Comparison of ENCODE assay signal across 16 mouse cellular contexts in the genomic region with DNA sequence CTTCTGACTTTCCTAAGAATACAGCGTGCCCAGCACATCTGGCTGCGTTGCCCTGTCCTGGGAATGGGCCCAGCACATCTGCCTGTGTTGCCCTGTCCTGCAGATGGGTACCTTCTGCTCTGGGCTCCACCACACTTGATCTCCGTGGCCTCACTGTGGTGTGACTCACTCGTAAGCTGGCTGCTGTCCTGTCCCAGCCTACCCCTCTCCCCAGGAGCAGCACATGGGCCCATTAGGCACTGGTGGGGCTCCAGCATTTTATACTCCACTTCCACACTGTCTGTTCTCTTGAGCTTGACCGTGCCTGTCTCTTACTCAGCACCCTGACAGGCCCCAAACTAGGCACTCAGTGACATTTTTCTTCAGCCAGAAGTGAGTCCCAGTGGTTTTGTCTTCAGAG.
"Had no signal": no experiment of that assay in that cellular context is flagged by ENCODE, and none has a peak within 500 bp of the region (broad histone marks: within the 10 kb centered on the region; RNA-seq: fewer than 3 reads in every experiment).

No protein-coding gene starts in this region.

- H3K36me3 ChIP-seq: liver, embryonic 13.5 days had no signal

- H3K9ac ChIP-seq: limb, embryonic 12.5 days; liver, embryonic 13.5 days; liver, postnatal 0 days; lung, embryonic 15.5 days; neural tube, embryonic 15.5 days had no signal

- H3K27ac ChIP-seq: kidney, postnatal 0 days; limb, embryonic 12.5 days; liver, embryonic 13.5 days; lung, embryonic 15.5 days; neural tube, embryonic 15.5 days; stomach, postnatal 0 days had no signal

- H3K27me3 ChIP-seq: limb, embryonic 12.5 days; liver, embryonic 13.5 days; lung, embryonic 15.5 days; neural tube, embryonic 15.5 days had no signal

- H3K4me3 ChIP-seq: limb, embryonic 12.5 days; liver, embryonic 13.5 days; lung, embryonic 15.5 days; myocyte; neural tube, embryonic 15.5 days had no signal

- H3K4me1 ChIP-seq: liver, embryonic 13.5 days; lung, embryonic 15.5 days had no signal

- DNase-seq: kidney, adult 9 months; kidney, postnatal 36 days; layer of hippocampus, adult 9-11 months; layer of hippocampus, postnatal 36 days; liver; liver, embryonic 13.5 days; liver, postnatal 0 days; midbrain, embryonic 14.5 days; right cerebral cortex, adult 18-20 months; right cerebral cortex, postnatal 25 days had no signal

- H3K9me3 ChIP-seq: limb, embryonic 12.5 days; liver, embryonic 13.5 days; lung, embryonic 15.5 days; neural tube, embryonic 15.5 days had no signal

- H3K4me2 ChIP-seq: limb, embryonic 12.5 days; liver, embryonic 13.5 days; lung, embryonic 15.5 days; neural tube, embryonic 15.5 days had no signal

- ATAC-seq: liver, postnatal 0 days had no signal
